Mouse (Mus musculus) C2C12 (cell line): ENCODE results near the gene Tspan5.

Experiments used
- CEBPB ChIP-seq: IDR thresholded peaks from one replicate; pipeline ENCODE4 v1.6.1; 2011; ENCODE audit warnings: low read depth, mild to moderate bottlenecking, control low read depth, moderate library complexity
- CTCF ChIP-seq: IDR thresholded peaks from one replicate; pipeline ENCODE4 v1.5.1; 2011; ENCODE audit not compliant: control insufficient read depth, insufficient read depth, insufficient read length
- MAX ChIP-seq: IDR thresholded peaks from one replicate; pipeline ENCODE4 v1.6.1; 2011; ENCODE audit warnings: mild to moderate bottlenecking, control low read depth
- MYOD1 ChIP-seq: IDR thresholded peaks from one replicate; pipeline ENCODE4 v1.6.1; 2011; ENCODE audit warnings: low read depth; ENCODE audit not compliant: control insufficient read depth, insufficient read length
- MYOG ChIP-seq: IDR thresholded peaks from one replicate; pipeline ENCODE4 v1.6.1; 2011; ENCODE audit not compliant: control insufficient read depth, insufficient read length; ENCODE audit errors: extremely low read depth
- USF1 ChIP-seq: IDR thresholded peaks from one replicate; pipeline ENCODE4 v1.6.1; 2011; ENCODE audit warnings: low read depth, mild to moderate bottlenecking, control low read depth, moderate library complexity

GRCm38 (mm10) chr3:138859166-138859565 is 117.2 kb downstream of the Tspan5 start:
- no peak for TF ChIP-seq USF1
- no peak for TF ChIP-seq CTCF
- no peak for TF ChIP-seq MYOD1
- no peak for TF ChIP-seq CEBPB
- TF ChIP-seq MYOG: no peak
- no peak for TF ChIP-seq MAX
